Mouse (Mus musculus): Measurements from ENCODE around the gene Tmem252.

Tmem252 gene

DNA sequence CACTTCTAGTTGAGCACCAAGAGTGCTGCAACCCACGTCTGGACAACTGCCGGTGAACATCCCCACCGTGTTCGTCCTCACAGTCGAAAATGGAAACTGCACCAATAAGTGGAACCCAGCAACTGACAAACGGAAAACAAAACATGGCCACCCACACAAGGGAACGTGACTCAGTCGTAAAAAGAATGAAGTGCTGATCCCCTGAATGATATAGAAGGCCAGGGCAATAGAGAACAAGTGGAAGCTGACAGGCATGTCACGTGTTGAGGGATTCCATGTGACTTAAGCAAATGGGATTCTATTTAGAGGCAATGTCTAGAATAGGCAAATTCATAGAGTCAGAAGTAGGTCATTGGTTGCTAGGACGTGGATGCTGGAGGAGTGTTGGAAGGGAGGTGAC, 50.6 kb downstream of the Tmem252 start:
- DNase-seq (ENCODE audit: low spot score in 2 of 2) = no peak

DNA sequence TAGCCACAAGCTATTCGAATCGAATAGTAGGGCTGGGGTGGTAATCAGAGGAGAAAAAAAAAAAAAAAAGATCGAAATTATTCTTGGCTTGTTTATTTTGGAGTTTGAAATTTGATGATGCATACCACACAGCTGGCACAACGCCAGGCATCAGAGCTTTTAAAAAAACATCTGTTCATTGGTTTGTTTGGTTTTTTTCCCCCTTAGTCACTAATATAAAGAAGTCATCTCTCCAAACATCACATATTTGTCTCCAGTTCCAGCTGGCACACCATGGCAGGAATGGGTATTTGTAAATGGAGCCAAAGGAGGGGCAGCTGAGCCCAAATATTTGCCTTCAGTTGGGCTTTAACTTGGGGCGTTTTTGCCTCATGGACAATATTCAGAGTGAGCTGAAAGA, 56.9 kb downstream of the Tmem252 start:
- no peak for DNase-seq (ENCODE audit: low spot score in 2 of 2)
